Comparison of ENCODE assay signal across 24 mouse cellular contexts in genomic region chr19:5370932-5371331, GRCm38 (mm10). TPM values are rescaled to one million over a fixed set of nuclear protein-coding genes. Genes with fewer than 3 reads are reported as not detected.
DNase-seq lines count a peak whose midpoint lies in the region; ATAC-seq and TF ChIP-seq lines count a peak whose summit lies in the region.
"Had no signal": no experiment of that assay in that cellular context is flagged by ENCODE, and none has a peak within 500 bp of the region (broad histone marks: within the 10 kb centered on the region; RNA-seq: fewer than 3 reads in every experiment).

No protein-coding gene starts in this region.

- no peak for TF ChIP-seq POLR2A in lung, adult 2 months (IDR thresholded peaks at IDR 0.05; ENCODE audit: borderline replicate concordance, extremely low read depth, low read depth, low read length)

- H3K4me2 ChIP-seq in intestine, postnatal 0 days (replicated peaks; ENCODE audit: low read depth): no peak overlapping the region
- no peak overlapping the region for H3K4me2 ChIP-seq in intestine, embryonic 16.5 days (ENCODE audit: low read depth, low read length)
- H3K4me2 ChIP-seq in lung, postnatal 0 days (replicated peaks; ENCODE audit: low read depth, low read length): no peak overlapping the region
- H3K4me2 ChIP-seq: embryonic facial prominence, embryonic 13.5 days; forebrain, embryonic 15.5 days; limb, embryonic 15.5 days; lung, embryonic 15.5 days; midbrain, embryonic 11.5 days; neural tube, embryonic 13.5 days had no signal

- intact Hi-C loops in left cerebral cortex, postnatal 4 days (cut with DNase I): no loop called here

- no peak for ATAC-seq in intestine, postnatal 0 days
- no peak for ATAC-seq in intestine, embryonic 16.5 days
- no peak for ATAC-seq in lung, postnatal 0 days
- no peak for ATAC-seq in monocyte, adult 5-6 weeks (replicated peaks; ENCODE audit: insufficient number of reproducible peaks, low FRiP score, low TSS enrichment, poor library complexity, severe bottlenecking)
- ATAC-seq: forebrain, embryonic 15.5 days; inflammation-experienced regulatory T-cells, adult 6 months had no signal

- no peak overlapping the region for H3K4me3 ChIP-seq in intestine, postnatal 0 days (ENCODE audit: low read depth, low read length)
- H3K4me3 ChIP-seq in intestine, embryonic 16.5 days (ENCODE audit: low read length): no peak overlapping the region
- no peak overlapping the region for H3K4me3 ChIP-seq in lung, postnatal 0 days (ENCODE audit: low read depth, low read length)
- no peak overlapping the region for H3K4me3 ChIP-seq in lung, adult 2 months (replicated peaks; ENCODE audit: extremely low read depth, low read depth, low read length)
- H3K4me3 ChIP-seq: embryonic facial prominence, embryonic 13.5 days; forebrain, embryonic 15.5 days; limb, embryonic 15.5 days; lung, embryonic 15.5 days; neural tube, embryonic 13.5 days had no signal

- peaks cover 43% of the 10 kb centered on the region for H3K36me3 ChIP-seq in intestine, postnatal 0 days (ENCODE audit: control insufficient read depth, insufficient read depth)
- H3K36me3 ChIP-seq in intestine, embryonic 16.5 days (ENCODE audit: control insufficient read depth, insufficient read depth, low read length): peaks cover 16% of the 10 kb centered on the region
- peaks cover 21% of the 10 kb centered on the region; the same call in 1 of the 2 replicates for H3K36me3 ChIP-seq in lung, postnatal 0 days (ENCODE audit: insufficient read depth, low read length)
- H3K36me3 ChIP-seq in splenic B cell, adult 2 months (ENCODE audit: control insufficient read depth, insufficient read depth, low read length, poor library complexity, severe bottlenecking): peaks cover 8% of the 10 kb centered on the region

- H3K27me3 ChIP-seq in intestine, postnatal 0 days (replicated peaks; ENCODE audit: control insufficient read depth, insufficient read depth, low read length): no peaks in the 10 kb centered on the region
- no peaks in the 10 kb centered on the region for H3K27me3 ChIP-seq in intestine, embryonic 16.5 days (replicated peaks; ENCODE audit: control insufficient read depth, insufficient read depth, low read length)
- H3K27me3 ChIP-seq in lung, postnatal 0 days (replicated peaks; ENCODE audit: insufficient read depth, low read length): no peaks in the 10 kb centered on the region
- no peaks in the 10 kb centered on the region for H3K27me3 ChIP-seq in splenic B cell, adult 2 months (ENCODE audit: control insufficient read depth, insufficient read depth, low read length, poor library complexity, severe bottlenecking)
- H3K27me3 ChIP-seq: embryonic facial prominence, embryonic 13.5 days; forebrain, embryonic 15.5 days; limb, embryonic 15.5 days; lung, embryonic 15.5 days; neural tube, embryonic 13.5 days had no signal

- no peak overlapping the region for H3K9ac ChIP-seq in intestine, postnatal 0 days (ENCODE audit: low read depth, low read length)
- no peak overlapping the region for H3K9ac ChIP-seq in intestine, embryonic 16.5 days (ENCODE audit: low read depth, low read length)
- H3K9ac ChIP-seq in lung, postnatal 0 days (replicated peaks; ENCODE audit: low read depth): no peak overlapping the region
- H3K9ac ChIP-seq: embryonic facial prominence, embryonic 13.5 days; forebrain, embryonic 15.5 days; limb, embryonic 15.5 days; lung, embryonic 15.5 days; neural tube, embryonic 13.5 days had no signal

- H3K4me1 ChIP-seq in intestine, postnatal 0 days (replicated peaks; ENCODE audit: control insufficient read depth, insufficient read depth, low read length): peaks cover 4% of the 10 kb centered on the region; the same call in 1 of the 2 replicates
- H3K4me1 ChIP-seq in intestine, embryonic 16.5 days (ENCODE audit: control insufficient read depth, insufficient read depth, low read length): peaks cover 9% of the 10 kb centered on the region
- peaks cover 10% of the 10 kb centered on the region; the same call in 1 of the 2 replicates for H3K4me1 ChIP-seq in lung, postnatal 0 days (ENCODE audit: insufficient read depth, low read depth, low read length)
- H3K4me1 ChIP-seq in lung, adult 2 months (ENCODE audit: control insufficient read depth, insufficient read depth, low read length): peaks cover 6% of the 10 kb centered on the region; the same call in 1 of the 2 replicates

- H3K27ac ChIP-seq in intestine, postnatal 0 days (ENCODE audit: low read depth, low read length): no peak overlapping the region
- H3K27ac ChIP-seq in intestine, embryonic 16.5 days (ENCODE audit: low read length): no peak overlapping the region
- no peak overlapping the region for H3K27ac ChIP-seq in lung, postnatal 0 days (ENCODE audit: low read length)
- H3K27ac ChIP-seq: embryonic facial prominence, embryonic 13.5 days; forebrain, embryonic 15.5 days; limb, embryonic 15.5 days; lung, embryonic 15.5 days; neural tube, embryonic 13.5 days had no signal

- TF ChIP-seq EP300 in lung, postnatal 0 days (IDR thresholded peaks at IDR 0.05): no peak

- no peaks in the 10 kb centered on the region for H3K9me3 ChIP-seq in intestine, postnatal 0 days (ENCODE audit: control insufficient read depth)
- H3K9me3 ChIP-seq in intestine, embryonic 16.5 days (ENCODE audit: control insufficient read depth, low read length): no peaks in the 10 kb centered on the region
- no peaks in the 10 kb centered on the region for H3K9me3 ChIP-seq in lung, postnatal 0 days (ENCODE audit: low read length)
- H3K9me3 ChIP-seq: embryonic facial prominence, embryonic 13.5 days; forebrain, embryonic 15.5 days; G1E; limb, embryonic 15.5 days; lung, embryonic 15.5 days; neural tube, embryonic 13.5 days had no signal

- DNase-seq in lung, postnatal 0 days (ENCODE audit: low spot score): no peak
- DNase-seq in lung, adult 2 months: no peak
- peak; percentile 50 for DNase-seq in NIH3T3 (ENCODE audit: low read depth)
- DNase-seq in splenic B cell, adult 2 months (ENCODE audit: low read depth, low spot score): peak; percentile 28
- no peak for DNase-seq in left cerebral cortex, postnatal 4 days
- DNase-seq: adrenal gland, adult 8-10 months; cerebellum, adult 9-11 months; heart, adult 11 months; thymus, adult 18-20 months had no signal

- WGBS in intestine, postnatal 0 days: 88% methylated on average over 3 of the region's 3 CpGs
- 81% methylated on average over 3 of the region's 3 CpGs for WGBS in intestine, embryonic 16.5 days
- WGBS in lung, postnatal 0 days: 80% methylated on average over 3 of the region's 3 CpGs
- 78% methylated on average over 3 of the region's 3 CpGs for WGBS in lung, adult 2 months

- TF ChIP-seq CTCF in intestine, postnatal 0 days (IDR thresholded peaks at IDR 0.05; ENCODE audit: low read depth): peak; percentile 66
- peak; percentile 50 for TF ChIP-seq CTCF in lung, postnatal 0 days (IDR thresholded peaks at IDR 0.05)
- no peak for TF ChIP-seq CTCF in lung, adult 2 months (IDR thresholded peaks at IDR 0.05; ENCODE audit: insufficient read depth, low read length)

RNA-seq across cellular contexts. Expression of gene Banf1, which starts 4.0 kb away (rescaled TPM):
- 309 and 329 TPM in 2 replicates for polyA plus RNA-seq in intestine, postnatal 0 days (2015; fragmentation: Nextera tagmentation; extraction: Ambion mirVana)
- polyA plus RNA-seq in intestine, embryonic 16.5 days (2015; fragmentation: Nextera tagmentation; extraction: Ambion mirVana): 421 and 489 TPM in 2 replicates
- 182 and 191 TPM in 2 replicates for polyA plus RNA-seq in lung, postnatal 0 days (2015; fragmentation: Nextera tagmentation; extraction: Ambion mirVana)
- 68.1 and 94.3 TPM in 2 replicates for polyA plus RNA-seq in lung, adult 2 months (2012; rRNA removed)
- total RNA-seq in monocyte, adult 5-6 weeks (2017): 9.9 to 29.1 TPM (median 22.3 TPM) in 3 replicates
- 100 to 1,000 TPM; 176 to 194 TPM for total RNA-seq in left cerebral cortex, postnatal 4 days (2021)

RNA-seq across cellular contexts. Expression of gene Eif1ad, which starts 4.4 kb away (rescaled TPM):
- 81.2 and 88.1 TPM in 2 replicates for polyA plus RNA-seq in intestine, postnatal 0 days (2015; fragmentation: Nextera tagmentation; extraction: Ambion mirVana)
- polyA plus RNA-seq in intestine, embryonic 16.5 days (2015; fragmentation: Nextera tagmentation; extraction: Ambion mirVana): 60.1 and 62.7 TPM in 2 replicates
- polyA plus RNA-seq in lung, postnatal 0 days (2015; fragmentation: Nextera tagmentation; extraction: Ambion mirVana): 21.5 and 25.4 TPM in 2 replicates
- 15.5 and 21.4 TPM in 2 replicates for polyA plus RNA-seq in lung, adult 2 months (2012; rRNA removed)
- 29.9 to 38.8 TPM (median 33.8 TPM) in 3 replicates for total RNA-seq in monocyte, adult 5-6 weeks (2017)
- 10 to 100 TPM; 23.0 to 25.8 TPM for total RNA-seq in left cerebral cortex, postnatal 4 days (2021)

RNA-seq across cellular contexts. Expression of gene Sart1, which starts 17.6 kb away (rescaled TPM):
- 53.7 and 63.0 TPM in 2 replicates for polyA plus RNA-seq in intestine, postnatal 0 days (2015; fragmentation: Nextera tagmentation; extraction: Ambion mirVana)
- 60.2 and 65.6 TPM in 2 replicates for polyA plus RNA-seq in intestine, embryonic 16.5 days (2015; fragmentation: Nextera tagmentation; extraction: Ambion mirVana)
- 35.2 and 43.5 TPM in 2 replicates for polyA plus RNA-seq in lung, postnatal 0 days (2015; fragmentation: Nextera tagmentation; extraction: Ambion mirVana)
- polyA plus RNA-seq in lung, adult 2 months (2012; rRNA removed): 15.6 and 35.7 TPM in 2 replicates
- total RNA-seq in monocyte, adult 5-6 weeks (2017): 133 to 142 TPM (median 133 TPM) in 3 replicates
- 100 to 1,000 TPM in 1 of 2 experiments, 10 to 100 TPM in 1; 84.2 to 101 TPM for total RNA-seq in left cerebral cortex, postnatal 4 days (2021)

RNA-seq across cellular contexts. Expression of gene Cst6, which starts 21.6 kb away (rescaled TPM):
- polyA plus RNA-seq in intestine, postnatal 0 days (2015; fragmentation: Nextera tagmentation; extraction: Ambion mirVana): 624 and 632 TPM in 2 replicates
- polyA plus RNA-seq in intestine, embryonic 16.5 days (2015; fragmentation: Nextera tagmentation; extraction: Ambion mirVana): 33.1 and 50.6 TPM in 2 replicates
- polyA plus RNA-seq in lung, postnatal 0 days (2015; fragmentation: Nextera tagmentation; extraction: Ambion mirVana): 0.65 and 1.4 TPM in 2 replicates
- polyA plus RNA-seq in lung, adult 2 months (2012; rRNA removed): 1.9 and 32.5 TPM in 2 replicates
- 1.1 TPM in 1 of 3 replicates, not detected in the others for total RNA-seq in monocyte, adult 5-6 weeks (2017)
- 10 to 100 TPM in 1 of 2 experiments, 1 to 10 TPM in 1; 6.9 to 10.4 TPM for total RNA-seq in left cerebral cortex, postnatal 4 days (2021)
- polyA plus RNA-seq: G1E had no signal

RNA-seq across cellular contexts. Expression of gene Tsga10ip, which starts 31.4 kb away (rescaled TPM):
- polyA plus RNA-seq in intestine, postnatal 0 days (2015; fragmentation: Nextera tagmentation; extraction: Ambion mirVana): 0.27 and 0.59 TPM in 2 replicates
- 5.9 and 6.3 TPM in 2 replicates for polyA plus RNA-seq in intestine, embryonic 16.5 days (2015; fragmentation: Nextera tagmentation; extraction: Ambion mirVana)
- 1.1 TPM in 2 replicates for polyA plus RNA-seq in lung, postnatal 0 days (2015; fragmentation: Nextera tagmentation; extraction: Ambion mirVana)
- polyA plus RNA-seq in lung, adult 2 months (2012; rRNA removed): not detected in 2 replicates
- not detected in 3 replicates for total RNA-seq in monocyte, adult 5-6 weeks (2017)
- not detected for total RNA-seq in left cerebral cortex, postnatal 4 days (2021)
- total RNA-seq: layer of hippocampus, postnatal 25 days; left cerebral cortex, postnatal 25 days had no signal
- polyA plus RNA-seq: cortical plate, adult 2 months; embryonic facial prominence, embryonic 13.5 days; forebrain, embryonic 15.5 days; inflammation-experienced regulatory T-cells, adult 6 months; limb, embryonic 15.5 days; midbrain, embryonic 11.5 days; stomach, embryonic 14.5 days had no signal

Comparison
In these comparisons a context has a peak if more than half of its experiments do, and no peak if none do; other contexts are left out.
1. DNase-seq: peak in NIH3T3 (single experiment) and splenic B cell, adult 2 months (single experiment); none in lung, postnatal 0 days (single experiment), lung, adult 2 months (single experiment) and left cerebral cortex, postnatal 4 days (single experiment).